Comparison of ENCODE assay signal across 10 mouse cellular contexts in the genomic region with DNA sequence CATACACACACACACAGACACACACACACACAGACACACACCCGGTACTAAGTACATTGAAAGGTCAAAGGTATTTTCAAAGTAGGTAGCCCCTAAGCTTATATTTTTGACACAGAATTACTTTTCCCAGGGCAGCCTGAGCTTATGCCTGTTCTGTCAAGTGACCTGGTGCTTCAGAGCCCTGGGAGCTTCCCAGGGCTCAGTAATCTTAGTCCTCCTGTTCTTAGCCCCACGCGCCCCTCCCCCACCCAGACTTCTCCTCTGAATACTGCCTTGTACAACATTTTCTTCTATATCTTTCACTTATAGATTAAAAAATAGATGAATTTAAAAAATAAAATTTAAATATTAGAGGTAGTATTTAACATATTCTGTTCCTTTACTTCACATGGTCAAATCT. TPM values are rescaled to one million over a fixed set of nuclear protein-coding genes. Genes with fewer than 3 reads are reported as not detected.
A peak's percentile ranks its signal among the peaks of the same experiment; 100 is the strongest.
DNase-seq lines count a peak whose midpoint lies in the region; ATAC-seq and TF ChIP-seq lines count a peak whose summit lies in the region.
"Had no signal": no experiment of that assay in that cellular context is flagged by ENCODE, and none has a peak within 500 bp of the region (broad histone marks: within the 10 kb centered on the region; RNA-seq: fewer than 3 reads in every experiment).

No protein-coding gene starts in this region.

- no peak for ATAC-seq in stomach, embryonic 15.5 days (ENCODE audit: insufficient read depth, low FRiP score, low read depth)
- no peak for ATAC-seq in stomach, postnatal 0 days (ENCODE audit: low FRiP score, low TSS enrichment)

- H3K27ac ChIP-seq in stomach, embryonic 15.5 days: no peak overlapping the region
- H3K27ac ChIP-seq in stomach, postnatal 0 days (replicated peaks): no peak overlapping the region
- no peak overlapping the region for H3K27ac ChIP-seq in hindbrain, embryonic 10.5 days
- H3K27ac ChIP-seq in midbrain, embryonic 10.5 days (replicated peaks): peak overlapping the region; percentile 76

- DNase-seq in stomach, postnatal 0 days (ENCODE audit: low spot score): no peak
- DNase-seq in hindbrain, embryonic 10.5 days (ENCODE audit: low spot score): peak; percentile 37
- DNase-seq in midbrain, embryonic 10.5 days (ENCODE audit: low spot score): peak; percentile 71
- DNase-seq in yolk sac, embryonic 10.5 days (ENCODE audit: low spot score): peak; percentile 39
- no peak for DNase-seq in urinary bladder, adult 2 months (ENCODE audit: low spot score)
- no peak for DNase-seq in c-Kit-positive CD71-positive TER-119-positive erythroid progenitor cells, embryonic 14.5 days (ENCODE audit: low spot score)
- DNase-seq in spleen, adult 12 weeks (ENCODE audit: low spot score): no peak
- DNase-seq: thymus, postnatal 25 days had no signal

- 45% methylated on average over 3 of the region's 3 CpGs for WGBS in stomach, embryonic 15.5 days
- WGBS in stomach, postnatal 0 days: 57% methylated on average over 3 of the region's 3 CpGs
- 17% methylated on average over 3 of the region's 3 CpGs for WGBS in hindbrain, embryonic 10.5 days
- WGBS in midbrain, embryonic 10.5 days: 7% methylated on average over 3 of the region's 3 CpGs

- peaks cover 13% of the 10 kb centered on the region for H3K4me1 ChIP-seq in stomach, embryonic 15.5 days
- 0 out of 2 replicates have a peak, but pooled peaks cover 2% of the 10 kb centered on the region for H3K4me1 ChIP-seq in stomach, postnatal 0 days (replicated peaks; ENCODE audit: control insufficient read depth, insufficient read depth)
- H3K4me1 ChIP-seq in hindbrain, embryonic 10.5 days (replicated peaks): peaks cover 36% of the 10 kb centered on the region
- H3K4me1 ChIP-seq in midbrain, embryonic 10.5 days: peaks cover 71% of the 10 kb centered on the region

- H3K4me2 ChIP-seq in stomach, embryonic 15.5 days: no peak overlapping the region
- H3K4me2 ChIP-seq in stomach, postnatal 0 days (replicated peaks; ENCODE audit: low read depth): no peak overlapping the region

- H3K27me3 ChIP-seq in stomach, embryonic 15.5 days (replicated peaks): peaks cover 17% of the 10 kb centered on the region
- H3K27me3 ChIP-seq in stomach, postnatal 0 days (ENCODE audit: control insufficient read depth, insufficient read depth, low read length): peaks cover 2% of the 10 kb centered on the region; the same call in 1 of the 2 replicates
- H3K27me3 ChIP-seq in hindbrain, embryonic 10.5 days (ENCODE audit: insufficient read depth, poor library complexity, severe bottlenecking): peaks cover 67% of the 10 kb centered on the region
- peaks cover 88% of the 10 kb centered on the region for H3K27me3 ChIP-seq in midbrain, embryonic 10.5 days (ENCODE audit: low read depth, poor library complexity, severe bottlenecking)

- peak overlapping the region; percentile 14; the same call in 1 of the 2 replicates for H3K4me3 ChIP-seq in stomach, embryonic 15.5 days (replicated peaks)
- H3K4me3 ChIP-seq in stomach, postnatal 0 days (ENCODE audit: low read depth, low read length): no peak overlapping the region
- H3K4me3 ChIP-seq in hindbrain, embryonic 10.5 days: peak overlapping the region; percentile 65
- H3K4me3 ChIP-seq in midbrain, embryonic 10.5 days: peak overlapping the region; percentile 85
- H3K4me3 ChIP-seq: erythroblast, embryonic 14.5 days had no signal

- no peak overlapping the region for H3K9ac ChIP-seq in stomach, embryonic 15.5 days
- H3K9ac ChIP-seq in stomach, postnatal 0 days (ENCODE audit: low read length): no peak overlapping the region

- no peaks in the 10 kb centered on the region for H3K36me3 ChIP-seq in stomach, embryonic 15.5 days
- H3K36me3 ChIP-seq in stomach, postnatal 0 days (ENCODE audit: control insufficient read depth, insufficient read depth, low read length): no peaks in the 10 kb centered on the region
- H3K36me3 ChIP-seq in hindbrain, embryonic 10.5 days: no peaks in the 10 kb centered on the region
- no peaks in the 10 kb centered on the region for H3K36me3 ChIP-seq in midbrain, embryonic 10.5 days

- no peak for TF ChIP-seq EP300 in stomach, postnatal 0 days (optimal IDR thresholded peaks at IDR 0.05)

- no peaks in the 10 kb centered on the region for H3K9me3 ChIP-seq in stomach, embryonic 15.5 days
- no peaks in the 10 kb centered on the region for H3K9me3 ChIP-seq in stomach, postnatal 0 days (ENCODE audit: control insufficient read depth, low read length)
- no peaks in the 10 kb centered on the region for H3K9me3 ChIP-seq in hindbrain, embryonic 10.5 days
- no peaks in the 10 kb centered on the region for H3K9me3 ChIP-seq in midbrain, embryonic 10.5 days (replicated peaks)

- TF ChIP-seq CTCF in stomach, postnatal 0 days (IDR thresholded peaks at IDR 0.05; ENCODE audit: low read depth): no peak

RNA-seq across cellular contexts. Expression of a gene that starts 3.6 kb away (rescaled TPM):
- polyA plus RNA-seq in stomach, embryonic 15.5 days (2015; fragmentation: Nextera tagmentation; extraction: Ambion mirVana): 28.7 and 31.8 TPM in 2 replicates
- polyA plus RNA-seq in stomach, postnatal 0 days (2015; fragmentation: Nextera tagmentation; extraction: Ambion mirVana): 1.5 and 2.2 TPM in 2 replicates
- 37.6 and 121 TPM in 2 replicates for polyA plus RNA-seq in hindbrain, embryonic 10.5 days (2016; fragmentation: Nextera tagmentation; extraction: Ambion mirVana)
- 82.0 and 99.0 TPM in 2 replicates for polyA plus RNA-seq in midbrain, embryonic 10.5 days (2016; fragmentation: Nextera tagmentation; extraction: Ambion mirVana)
- 1.7 and 2.0 TPM in 2 replicates for polyA plus RNA-seq in urinary bladder, adult 2 months (2012; rRNA removed)
- polyA plus RNA-seq: erythroblast, embryonic 14.5 days had no signal

Comparison
In these comparisons a context has a peak if more than half of its experiments do, and no peak if none do; other contexts are left out.
1. DNase-seq: peak in hindbrain, embryonic 10.5 days (single experiment), midbrain, embryonic 10.5 days (single experiment) and yolk sac, embryonic 10.5 days (single experiment); none in stomach, postnatal 0 days (single experiment), urinary bladder, adult 2 months (single experiment), c-Kit-positive CD71-positive TER-119-positive erythroid progenitor cells, embryonic 14.5 days (single experiment) and spleen, adult 12 weeks (single experiment).